Mouse (Mus musculus): ENCODE measurements around the gene 1700019D03Rik. TPM values are rescaled to one million over a fixed set of nuclear protein-coding genes. Genes with fewer than 3 reads are reported as not detected.
"Not testable (repeated sequence)": the region's sequence is repeated elsewhere in the genome, so short reads cannot be mapped to it uniquely, and the experiment has no call there.

The 1700019D03Rik gene
- polyA plus RNA-seq, 1 experiment = 6.0 TPM

GRCm38 (mm10) chr1:52954456-52954855, 65.5 kb downstream of the 1700019D03Rik start:
- no peak for DNase-seq (ENCODE audit: low read depth)

DNA sequence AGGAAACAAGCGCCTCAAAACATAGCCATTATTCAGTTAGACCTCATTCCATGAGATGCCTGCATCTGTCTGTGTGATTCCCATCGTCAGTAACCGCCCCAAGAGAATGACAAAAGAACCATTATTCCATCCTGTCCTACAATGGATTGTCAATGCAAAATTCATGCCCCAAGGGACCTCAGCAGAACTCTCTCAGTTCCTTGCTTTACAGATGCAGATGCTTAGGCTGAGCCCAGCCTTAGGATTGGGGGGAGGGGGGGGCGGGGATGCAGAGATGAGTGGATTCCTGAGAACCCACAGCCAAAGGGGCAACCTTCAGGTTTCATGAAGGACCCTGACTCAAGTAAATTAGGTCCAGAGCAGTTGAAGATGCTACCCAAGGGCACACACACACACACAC, 66.4 kb downstream of the 1700019D03Rik start:
- DNase-seq (ENCODE audit: low read depth) = no peak

GRCm38 (mm10) chr1:52952551-52953397, 67.2 kb downstream of the 1700019D03Rik start:
- no peak for DNase-seq (ENCODE audit: low read depth)

DNA sequence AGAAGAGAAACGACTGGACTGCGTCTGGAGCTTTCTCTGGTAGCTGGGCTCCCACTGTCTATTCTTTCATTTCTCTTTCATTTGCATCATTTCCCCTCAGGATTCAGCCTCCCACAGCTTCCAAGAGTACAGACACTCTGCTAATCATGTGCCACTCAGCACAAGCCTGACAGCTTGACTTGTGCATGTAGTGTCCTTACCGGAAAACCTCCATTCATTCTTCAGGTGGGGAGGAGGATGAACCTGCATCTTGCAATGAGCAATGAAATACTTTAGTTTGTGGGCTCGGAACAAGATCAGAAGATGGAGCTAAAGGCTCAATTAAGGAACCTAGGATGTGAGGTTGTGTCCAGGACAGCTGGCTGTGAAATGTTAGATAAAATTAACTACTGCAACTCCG, 67.8 kb downstream of the 1700019D03Rik start:
- DNase-seq (ENCODE audit: low read depth) = no peak

DNA sequence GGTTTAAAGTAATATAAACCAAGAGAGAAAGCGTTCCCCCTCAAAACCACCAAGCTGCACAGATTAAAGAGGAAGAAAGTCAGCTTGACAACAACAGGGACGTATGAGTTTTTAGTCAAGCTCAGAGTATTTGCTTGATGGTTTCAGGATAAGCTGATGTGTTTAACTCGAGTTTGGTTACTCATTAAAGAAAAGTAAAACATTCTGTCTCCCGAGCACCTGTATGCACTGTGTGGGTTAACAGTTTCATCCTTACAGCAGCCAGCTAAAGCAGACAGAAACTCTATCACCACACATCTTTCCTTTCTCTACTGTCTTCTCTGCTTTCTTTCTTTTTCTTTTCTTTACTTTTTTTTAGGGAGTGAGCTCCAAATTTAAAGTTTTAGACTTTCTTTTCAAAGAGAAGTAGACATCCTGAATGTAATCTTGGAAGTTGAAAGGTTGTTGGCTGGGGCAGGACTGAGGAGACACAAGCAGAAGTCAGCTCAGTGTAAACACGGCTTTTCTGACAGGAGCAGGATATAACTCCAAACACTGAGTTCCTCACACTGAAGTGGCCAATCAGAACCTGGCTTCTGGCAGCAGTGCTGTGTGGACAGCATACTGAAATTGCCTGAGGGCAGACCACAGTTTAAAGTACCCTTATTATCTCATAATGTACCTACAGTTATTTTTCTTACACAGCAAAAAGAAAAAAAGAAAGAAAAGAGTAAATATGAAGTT, 68.7 kb downstream of the 1700019D03Rik start:
- no peak for DNase-seq (ENCODE audit: low read depth)

GRCm38 (mm10) chr1:52947895-52948294, 72.1 kb downstream of the 1700019D03Rik start:
- no peak for DNase-seq (ENCODE audit: low read depth)

GRCm38 (mm10) chr1:52939021-52939420, 81.0 kb downstream of the 1700019D03Rik start:
- DNase-seq (ENCODE audit: low read depth) = no peak

DNA sequence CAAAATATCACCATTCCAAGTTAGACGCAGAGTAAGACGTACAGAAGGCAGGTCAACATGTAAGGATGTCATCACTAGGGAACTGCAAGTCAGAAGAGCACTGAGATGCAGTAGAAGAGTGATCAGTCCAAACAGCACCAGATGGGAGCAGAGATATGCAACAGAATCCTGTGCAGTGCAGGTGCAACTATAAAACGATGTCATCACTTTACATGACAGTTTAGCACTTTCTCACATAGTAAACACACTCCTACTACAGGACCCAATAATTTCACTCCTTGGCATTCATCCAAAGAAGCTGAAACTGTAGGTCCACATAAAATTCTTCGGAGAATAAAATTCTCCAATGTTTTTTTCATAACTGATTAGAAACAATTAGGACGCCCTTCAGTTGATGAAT, 85.5 kb downstream of the 1700019D03Rik start:
- DNase-seq (ENCODE audit: low read depth) = no peak

DNA sequence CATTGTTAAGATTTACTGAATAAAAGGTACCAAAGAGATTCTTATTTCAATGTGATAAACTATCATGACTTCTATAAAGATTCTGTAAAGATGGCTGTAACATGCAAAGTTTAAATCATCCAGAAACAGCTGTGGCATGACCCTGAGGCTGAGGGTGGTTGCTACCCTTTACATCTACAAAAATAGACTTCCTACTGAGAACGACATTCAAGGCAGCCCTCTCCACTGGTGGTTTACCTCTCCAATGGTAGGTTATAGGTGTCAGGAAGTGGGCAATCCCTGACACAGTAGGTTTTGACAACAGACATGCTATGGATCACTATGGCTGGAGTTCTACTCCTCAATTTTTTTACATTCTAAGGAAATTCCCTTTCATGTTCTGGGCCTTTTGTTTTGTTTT, 95.5 kb downstream of the 1700019D03Rik start:
- not testable (repeated sequence) for DNase-seq (ENCODE audit: low read depth)

DNA sequence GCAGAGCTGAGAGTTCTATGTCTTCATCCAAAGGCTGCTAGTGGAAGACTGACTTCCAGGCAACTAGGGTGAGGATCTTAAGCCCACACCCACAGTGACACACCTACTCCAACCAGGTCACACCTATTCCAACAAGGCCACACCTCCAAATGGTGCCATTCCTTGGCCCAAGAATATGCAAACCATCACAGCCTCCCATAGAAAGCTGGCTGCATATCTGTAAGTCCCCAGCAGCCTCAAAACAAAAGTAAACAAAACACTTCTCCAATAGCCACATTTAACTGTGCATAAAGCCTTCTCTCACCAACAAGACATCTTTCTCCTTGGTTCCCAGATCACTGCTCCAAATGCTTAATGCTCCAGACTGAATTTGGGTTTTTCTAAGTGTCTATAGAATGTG, 101.1 kb downstream of the 1700019D03Rik start:
- DNase-seq (ENCODE audit: low read depth) = not testable (repeated sequence)

DNA sequence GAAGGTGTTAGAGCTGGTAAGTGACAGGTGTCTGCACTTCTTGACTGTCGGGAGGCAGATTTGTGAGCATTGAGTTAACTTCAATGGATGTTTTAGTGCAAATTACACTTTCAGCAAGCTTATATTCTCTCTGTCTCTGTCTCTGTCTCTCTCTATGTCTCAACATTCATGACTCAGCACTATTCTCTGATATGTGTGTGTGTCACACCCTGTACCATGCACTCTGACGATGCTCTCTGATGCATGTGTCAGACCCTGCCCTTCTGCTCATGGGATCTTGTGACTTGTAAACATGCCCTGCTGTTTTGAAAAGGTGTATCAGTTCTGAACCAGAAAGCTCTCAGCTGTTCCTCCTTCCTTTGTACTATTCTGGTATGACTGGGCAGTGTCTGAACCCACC, 103.3 kb downstream of the 1700019D03Rik start:
- no peak for DNase-seq (ENCODE audit: low read depth)

DNA sequence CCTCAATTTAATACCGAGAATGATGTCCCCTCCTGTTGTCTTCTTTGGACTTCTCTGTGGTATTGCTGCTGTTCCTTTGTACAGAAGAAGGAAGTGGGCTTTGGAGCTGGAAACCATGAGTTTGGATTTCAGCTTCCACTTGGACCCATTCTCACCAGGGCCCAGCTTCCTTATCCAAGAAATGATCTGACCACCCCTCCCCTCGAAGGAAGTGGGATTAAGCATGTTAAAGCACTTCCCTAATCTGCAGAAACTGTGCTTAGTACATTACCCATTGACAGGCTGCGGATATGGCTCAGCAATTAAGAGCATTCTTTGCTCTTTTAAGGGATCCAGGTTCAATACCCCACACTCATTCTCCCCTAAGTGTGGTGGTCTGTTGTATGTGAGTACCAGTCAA, 110.2 kb downstream of the 1700019D03Rik start:
- DNase-seq (ENCODE audit: low read depth) = no peak

DNA sequence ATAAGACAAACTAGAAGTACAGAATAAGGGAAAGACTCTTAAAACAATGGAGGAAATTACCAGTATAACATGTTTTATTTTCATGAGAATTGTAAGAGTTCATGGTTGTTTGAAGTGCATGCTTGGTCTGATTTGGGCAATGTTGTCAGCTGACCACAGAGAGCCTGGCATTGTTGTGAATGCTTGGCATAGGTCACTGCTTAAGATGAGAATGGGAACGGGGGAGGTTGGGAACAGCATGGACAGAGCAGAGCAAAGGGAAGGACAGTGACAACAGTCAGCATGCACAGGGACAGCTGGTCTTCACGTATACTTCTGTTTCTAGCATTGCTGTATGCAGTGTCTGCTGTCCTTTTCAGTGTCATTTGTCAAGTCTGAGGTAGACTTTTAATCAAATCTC, 135.8 kb downstream of the 1700019D03Rik start:
- no peak for DNase-seq (ENCODE audit: low read depth)

Other genes starting within 250 kb of the 1700019D03Rik start
- gene Inpp1, start 202.5 kb downstream of the 1700019D03Rik start, polyA plus RNA-seq (2012; rRNA removed) = 11.8 and 12.7 TPM in 2 replicates
- 54.0 and 62.4 TPM in 2 replicates for gene Hibch, start 175.2 kb downstream of the 1700019D03Rik start, polyA plus RNA-seq (2012; rRNA removed)
- gene Mstn, start 41.5 kb upstream of the 1700019D03Rik start, polyA plus RNA-seq (2012; rRNA removed) = 0.12 TPM in 1 of 2 replicates, not detected in the other
- not detected in 2 replicates for gene 1700019A02Rik, start 167.5 kb upstream of the 1700019D03Rik start, polyA plus RNA-seq (2012; rRNA removed)